20 mouse cellular contexts compared by ENCODE assay signal in the genomic region with DNA sequence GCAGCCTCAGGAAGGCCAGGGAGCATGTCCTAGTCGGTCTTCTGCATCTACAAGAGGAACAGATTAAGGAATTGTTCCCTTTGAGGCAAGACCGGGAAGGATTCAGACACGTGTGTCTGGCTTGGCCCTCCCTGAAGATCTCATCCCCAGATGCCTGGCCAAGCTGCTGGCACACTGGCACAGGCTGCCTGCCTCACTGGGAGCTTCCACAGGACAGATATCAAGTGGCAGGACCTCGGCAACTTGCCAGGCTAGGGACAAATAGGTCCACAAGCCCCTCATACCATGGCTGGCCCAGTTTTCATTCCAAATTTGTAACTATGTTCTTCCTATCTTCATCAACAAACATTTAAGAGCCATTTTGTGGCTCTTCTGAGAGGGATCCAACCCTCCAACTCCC. TPM values are rescaled to one million over a fixed set of nuclear protein-coding genes. Genes with fewer than 3 reads are reported as not detected.
A peak's percentile ranks its signal among the peaks of the same experiment; 100 is the strongest.
DNase-seq lines count a peak whose midpoint lies in the region; ATAC-seq and TF ChIP-seq lines count a peak whose summit lies in the region.
"Had no signal": no experiment of that assay in that cellular context is flagged by ENCODE, and none has a peak within 500 bp of the region (broad histone marks: within the 10 kb centered on the region; RNA-seq: fewer than 3 reads in every experiment).

No protein-coding gene starts in this region.

- 77% methylated on average over 4 of the region's 4 CpGs for WGBS in heart, embryonic 10.5 days
- 85% methylated on average over 4 of the region's 4 CpGs for WGBS in kidney, embryonic 14.5 days
- WGBS in midbrain, embryonic 10.5 days = 68% methylated on average over 4 of the region's 4 CpGs
- WGBS in midbrain, embryonic 11.5 days = 57% methylated on average over 4 of the region's 4 CpGs
- 38% methylated on average over 4 of the region's 4 CpGs for WGBS in embryonic facial prominence, embryonic 13.5 days
- WGBS in forebrain, postnatal 0 days = 54% methylated on average over 4 of the region's 4 CpGs

- TF ChIP-seq CTCF in forebrain, postnatal 0 days (IDR thresholded peaks at IDR 0.05; ENCODE audit: low read depth) = no peak

- no peak overlapping the region for H3K9ac ChIP-seq in kidney, embryonic 14.5 days (ENCODE audit: low read depth, low read length)
- no peak overlapping the region for H3K9ac ChIP-seq in midbrain, embryonic 11.5 days (ENCODE audit: low read length)
- no peak overlapping the region for H3K9ac ChIP-seq in embryonic facial prominence, embryonic 13.5 days
- no peak overlapping the region for H3K9ac ChIP-seq in forebrain, postnatal 0 days
- H3K9ac ChIP-seq: liver, postnatal 0 days; neural tube, embryonic 12.5 days had no signal

- H3K27ac ChIP-seq in heart, embryonic 10.5 days = peak overlapping the region; percentile 42
- H3K27ac ChIP-seq in kidney, embryonic 14.5 days (ENCODE audit: low read depth, low read length) = no peak overlapping the region
- peak overlapping the region; percentile 4; the same call in 1 of the 2 replicates for H3K27ac ChIP-seq in midbrain, embryonic 10.5 days (replicated peaks)
- H3K27ac ChIP-seq in midbrain, embryonic 11.5 days (ENCODE audit: low read depth, low read length) = no peak overlapping the region
- H3K27ac ChIP-seq in embryonic facial prominence, embryonic 13.5 days = peak overlapping the region; percentile 11; the same call in 1 of the 2 replicates
- H3K27ac ChIP-seq in forebrain, postnatal 0 days (ENCODE audit: low read depth, low read length) = no peak overlapping the region
- H3K27ac ChIP-seq: limb, embryonic 10.5 days; neural tube, embryonic 12.5 days had no signal

- H3K27me3 ChIP-seq in heart, embryonic 10.5 days (ENCODE audit: insufficient read depth, poor library complexity, severe bottlenecking) = no peaks in the 10 kb centered on the region
- no peaks in the 10 kb centered on the region for H3K27me3 ChIP-seq in kidney, embryonic 14.5 days (ENCODE audit: control insufficient read depth, insufficient read depth, low read length)
- H3K27me3 ChIP-seq in midbrain, embryonic 10.5 days (ENCODE audit: low read depth, poor library complexity, severe bottlenecking) = no peaks in the 10 kb centered on the region
- no peaks in the 10 kb centered on the region for H3K27me3 ChIP-seq in midbrain, embryonic 11.5 days (ENCODE audit: control insufficient read depth, insufficient read depth, low read length)
- no peaks in the 10 kb centered on the region for H3K27me3 ChIP-seq in embryonic facial prominence, embryonic 13.5 days
- no peaks in the 10 kb centered on the region for H3K27me3 ChIP-seq in forebrain, postnatal 0 days (ENCODE audit: insufficient read depth, low read length)
- H3K27me3 ChIP-seq: neural tube, embryonic 12.5 days had no signal

- no peak for ATAC-seq in kidney, embryonic 14.5 days (ENCODE audit: low FRiP score, low TSS enrichment)
- no peak for ATAC-seq in midbrain, embryonic 11.5 days (ENCODE audit: low FRiP score)
- ATAC-seq in embryonic facial prominence, embryonic 13.5 days (ENCODE audit: insufficient number of reproducible peaks, insufficient read depth, low FRiP score, low TSS enrichment, low read depth) = no peak
- ATAC-seq in forebrain, postnatal 0 days = no peak; the same call in 1 of the 2 replicates
- ATAC-seq: forebrain, embryonic 14.5 days; inflammation-experienced regulatory T-cells, adult 6 months; liver, postnatal 0 days had no signal

- H3K9me3 ChIP-seq in heart, embryonic 10.5 days = no peaks in the 10 kb centered on the region
- no peaks in the 10 kb centered on the region for H3K9me3 ChIP-seq in kidney, embryonic 14.5 days (ENCODE audit: control insufficient read depth, low read length)
- H3K9me3 ChIP-seq in midbrain, embryonic 10.5 days (replicated peaks) = no peaks in the 10 kb centered on the region
- no peaks in the 10 kb centered on the region for H3K9me3 ChIP-seq in midbrain, embryonic 11.5 days (ENCODE audit: control insufficient read depth, low read length)
- H3K9me3 ChIP-seq in embryonic facial prominence, embryonic 13.5 days = no peaks in the 10 kb centered on the region
- H3K9me3 ChIP-seq in forebrain, postnatal 0 days (ENCODE audit: low read length) = no peaks in the 10 kb centered on the region
- H3K9me3 ChIP-seq: limb, embryonic 10.5 days; neural tube, embryonic 12.5 days had no signal

- no peak for DNase-seq in heart, embryonic 10.5 days (ENCODE audit: low spot score)
- DNase-seq in heart, postnatal 10 days = no peak
- peak; percentile 14 for DNase-seq in kidney, adult 11 months
- DNase-seq in midbrain, embryonic 10.5 days (ENCODE audit: low spot score) = no peak
- DNase-seq in midbrain, embryonic 11.5 days (ENCODE audit: low spot score, missing footprints) = no peak
- DNase-seq in forebrain, postnatal 0 days = no peak
- DNase-seq: B cell, adult 2 months; cerebellum, adult 2 months; heart, adult 18-20 months; heart, postnatal 14 days; layer of hippocampus, postnatal 36 days; liver, postnatal 0 days; lung, postnatal 36 days; thymus, postnatal 14 days had no signal

- H3K4me1 ChIP-seq in heart, embryonic 10.5 days = peaks cover 75% of the 10 kb centered on the region
- H3K4me1 ChIP-seq in kidney, embryonic 14.5 days (ENCODE audit: control insufficient read depth, insufficient read depth, low read length) = peaks cover 31% of the 10 kb centered on the region
- peaks cover 48% of the 10 kb centered on the region for H3K4me1 ChIP-seq in midbrain, embryonic 10.5 days
- H3K4me1 ChIP-seq in midbrain, embryonic 11.5 days (ENCODE audit: control insufficient read depth, insufficient read depth, low read length) = peaks cover 4% of the 10 kb centered on the region
- H3K4me1 ChIP-seq in embryonic facial prominence, embryonic 13.5 days = peaks cover 88% of the 10 kb centered on the region
- H3K4me1 ChIP-seq in forebrain, postnatal 0 days (ENCODE audit: insufficient read depth) = 0 out of 2 replicates have a peak, but pooled peaks cover 3% of the 10 kb centered on the region
- H3K4me1 ChIP-seq: neural tube, embryonic 12.5 days had no signal

- intact Hi-C loops in heart, postnatal 10 days (cut with DNase I) = no loop called here

- peaks cover 17% of the 10 kb centered on the region; the same call in 1 of the 2 replicates for H3K36me3 ChIP-seq in heart, embryonic 10.5 days
- no peaks in the 10 kb centered on the region; the same call in 1 of the 2 replicates for H3K36me3 ChIP-seq in kidney, embryonic 14.5 days (ENCODE audit: control insufficient read depth, insufficient read depth, low read length)
- no peaks in the 10 kb centered on the region for H3K36me3 ChIP-seq in midbrain, embryonic 10.5 days
- no peaks in the 10 kb centered on the region for H3K36me3 ChIP-seq in midbrain, embryonic 11.5 days (ENCODE audit: control insufficient read depth, insufficient read depth, low read length)
- no peaks in the 10 kb centered on the region for H3K36me3 ChIP-seq in embryonic facial prominence, embryonic 13.5 days
- H3K36me3 ChIP-seq in forebrain, postnatal 0 days (ENCODE audit: insufficient read depth) = no peaks in the 10 kb centered on the region
- H3K36me3 ChIP-seq: neural tube, embryonic 12.5 days had no signal

- no peak overlapping the region for H3K4me3 ChIP-seq in heart, embryonic 10.5 days
- H3K4me3 ChIP-seq in kidney, embryonic 14.5 days (ENCODE audit: low read length) = no peak overlapping the region
- H3K4me3 ChIP-seq in midbrain, embryonic 10.5 days = no peak overlapping the region
- H3K4me3 ChIP-seq in midbrain, embryonic 11.5 days (ENCODE audit: low read depth, low read length) = no peak overlapping the region
- H3K4me3 ChIP-seq in embryonic facial prominence, embryonic 13.5 days = no peak overlapping the region
- no peak overlapping the region for H3K4me3 ChIP-seq in forebrain, postnatal 0 days (ENCODE audit: low read depth, low read length)
- H3K4me3 ChIP-seq: limb, embryonic 10.5 days; neural tube, embryonic 12.5 days had no signal

- H3K4me2 ChIP-seq in kidney, embryonic 14.5 days (replicated peaks; ENCODE audit: low read depth, low read length) = no peak overlapping the region
- H3K4me2 ChIP-seq in midbrain, embryonic 11.5 days = no peak overlapping the region
- no peak overlapping the region for H3K4me2 ChIP-seq in embryonic facial prominence, embryonic 13.5 days
- no peak overlapping the region for H3K4me2 ChIP-seq in forebrain, postnatal 0 days (ENCODE audit: low read depth)
- H3K4me2 ChIP-seq: neural tube, embryonic 12.5 days had no signal

RNA-seq across cellular contexts. Expression of a gene that starts 16.5 kb away (rescaled TPM):
- 111 and 177 TPM in 2 replicates for polyA plus RNA-seq in heart, embryonic 10.5 days (2016; fragmentation: Nextera tagmentation; extraction: Ambion mirVana)
- total RNA-seq in heart, postnatal 10 days (2021) = 100 to 1,000 TPM; 184 to 197 TPM
- polyA plus RNA-seq in kidney, embryonic 14.5 days (2014; fragmentation: Nextera tagmentation; extraction: Ambion mirVana) = 96.6 and 100 TPM in 2 replicates
- polyA plus RNA-seq in midbrain, embryonic 10.5 days (2016; fragmentation: Nextera tagmentation; extraction: Ambion mirVana) = 48.0 and 52.6 TPM in 2 replicates
- 32.7 and 44.1 TPM in 2 replicates for polyA plus RNA-seq in midbrain, embryonic 11.5 days (2014; fragmentation: Nextera tagmentation; extraction: Ambion mirVana)
- 115 and 116 TPM in 2 replicates for polyA plus RNA-seq in embryonic facial prominence, embryonic 13.5 days (2015; fragmentation: Nextera tagmentation; extraction: Ambion mirVana)
- total RNA-seq in forebrain, postnatal 0 days (2014; rRNA removed) = 140 and 150 TPM in 2 replicates
- 52.7 and 63.9 TPM in 2 replicates for polyA plus RNA-seq in forebrain, postnatal 0 days (2015; fragmentation: Nextera tagmentation; extraction: Ambion mirVana)

Comparison
In these comparisons a context has a peak if more than half of its experiments do, and no peak if none do; other contexts are left out.
1. H3K27ac ChIP-seq: peak in heart, embryonic 10.5 days (single experiment), midbrain, embryonic 10.5 days (single experiment) and embryonic facial prominence, embryonic 13.5 days (single experiment); none in kidney, embryonic 14.5 days (single experiment), midbrain, embryonic 11.5 days (single experiment) and forebrain, postnatal 0 days (single experiment).